In genomic region chr17:85621505-85622310, GRCm38 (mm10) we compare ENCODE assay signal across 9 mouse cellular contexts. TPM values are rescaled to one million over a fixed set of nuclear protein-coding genes. Genes with fewer than 3 reads are reported as not detected.
DNase-seq lines count a peak whose midpoint lies in the region; ATAC-seq and TF ChIP-seq lines count a peak whose summit lies in the region.
"Had no signal": no experiment of that assay in that cellular context is flagged by ENCODE, and none has a peak within 500 bp of the region (broad histone marks: within the 10 kb centered on the region; RNA-seq: fewer than 3 reads in every experiment).

No protein-coding gene starts in this region.

- ATAC-seq in lung, embryonic 14.5 days (ENCODE audit: insufficient read depth) = no peak
- no peak for ATAC-seq in limb, embryonic 13.5 days (ENCODE audit: low FRiP score, low read depth)

- intact Hi-C loops in left cerebral cortex, postnatal 14 days (cut with DNase I) = loop anchor here (5.0 kb wide), 2 partner anchors 66 to 134 kb away; partner anchors contain the start of gene Six2

- no peaks in the 10 kb centered on the region for H3K36me3 ChIP-seq in lung, embryonic 14.5 days (ENCODE audit: insufficient read depth)
- H3K36me3 ChIP-seq in forebrain, embryonic 10.5 days (replicated peaks) = peaks cover 9% of the 10 kb centered on the region; the same call in 1 of the 2 replicates
- H3K36me3 ChIP-seq in limb, embryonic 13.5 days = no peaks in the 10 kb centered on the region

- H3K4me2 ChIP-seq in lung, embryonic 14.5 days = peak overlapping the region; percentile 50
- peak overlapping the region; percentile 66 for H3K4me2 ChIP-seq in limb, embryonic 13.5 days (replicated peaks)

- H3K9ac ChIP-seq in lung, embryonic 14.5 days = no peak overlapping the region
- H3K9ac ChIP-seq in limb, embryonic 13.5 days = no peak overlapping the region

- H3K27ac ChIP-seq in lung, embryonic 14.5 days (ENCODE audit: low read depth) = no peak overlapping the region
- peak overlapping the region; percentile 95 for H3K27ac ChIP-seq in forebrain, embryonic 10.5 days
- H3K27ac ChIP-seq in limb, embryonic 13.5 days = no peak overlapping the region

- no peaks in the 10 kb centered on the region for H3K4me1 ChIP-seq in lung, embryonic 14.5 days (ENCODE audit: insufficient read depth)
- peaks cover 98% of the 10 kb centered on the region for H3K4me1 ChIP-seq in forebrain, embryonic 10.5 days
- H3K4me1 ChIP-seq in limb, embryonic 13.5 days = peaks cover 31% of the 10 kb centered on the region

- peak overlapping the region; percentile 17 for H3K4me3 ChIP-seq in lung, embryonic 14.5 days (ENCODE audit: low read depth, low read length)
- peak overlapping the region; percentile 76 for H3K4me3 ChIP-seq in forebrain, embryonic 10.5 days
- peak overlapping the region; percentile 37 for H3K4me3 ChIP-seq in limb, embryonic 13.5 days
- H3K4me3 ChIP-seq: myocyte had no signal

- H3K27me3 ChIP-seq in lung, embryonic 14.5 days (ENCODE audit: insufficient read depth, low read length) = peaks cover 100% of the 10 kb centered on the region
- peaks cover 100% of the 10 kb centered on the region for H3K27me3 ChIP-seq in forebrain, embryonic 10.5 days (ENCODE audit: poor library complexity, severe bottlenecking)
- H3K27me3 ChIP-seq in limb, embryonic 13.5 days = peaks cover 95% of the 10 kb centered on the region

- under 1% methylated on average over 67 of the region's 67 CpGs for WGBS in lung, embryonic 14.5 days
- WGBS in forebrain, embryonic 10.5 days = under 1% methylated on average over 67 of the region's 67 CpGs
- under 1% methylated on average over 67 of the region's 67 CpGs for WGBS in limb, embryonic 13.5 days

- no peaks in the 10 kb centered on the region for H3K9me3 ChIP-seq in lung, embryonic 14.5 days (ENCODE audit: low read depth, low read length)
- H3K9me3 ChIP-seq in forebrain, embryonic 10.5 days = no peaks in the 10 kb centered on the region
- no peaks in the 10 kb centered on the region for H3K9me3 ChIP-seq in limb, embryonic 13.5 days

- no peak for TF ChIP-seq CTCF in lung, embryonic 14.5 days (IDR thresholded peaks at IDR 0.05; ENCODE audit: low read depth)

- DNase-seq in lung, embryonic 14.5 days = no peak
- no peak for DNase-seq in lung, postnatal 4 days
- DNase-seq in forebrain, embryonic 10.5 days (ENCODE audit: extremely low spot score, low spot score) = peak; percentile 66
- DNase-seq in retina, postnatal 1 day = peak; percentile 68
- DNase-seq in right cerebral cortex, adult 2 months (ENCODE audit: low spot score in 2 of 2) = no peak
- no peak for DNase-seq in cerebellum, postnatal 36 days
- no peak for DNase-seq in left cerebral cortex, postnatal 14 days (ENCODE audit: low spot score in 2 of 2)

RNA-seq across cellular contexts. Expression of gene Six3, which starts 8.3 kb away (rescaled TPM):
- not detected in 2 replicates for polyA plus RNA-seq in lung, embryonic 14.5 days (2014; fragmentation: Nextera tagmentation; extraction: Ambion mirVana)
- 13.1 and 15.5 TPM in 2 replicates for polyA plus RNA-seq in forebrain, embryonic 10.5 days (2016; fragmentation: Nextera tagmentation; extraction: Ambion mirVana)
- polyA plus RNA-seq in limb, embryonic 13.5 days (2015; fragmentation: Nextera tagmentation; extraction: Ambion mirVana) = not detected in 2 replicates
- 1 to 10 TPM; 1.3 to 2.7 TPM for total RNA-seq in left cerebral cortex, postnatal 14 days (2021)
- polyA plus RNA-seq: myocyte had no signal

Comparison
In these comparisons a context has a peak if more than half of its experiments do, and no peak if none do; other contexts are left out.
1. DNase-seq: peak in forebrain, embryonic 10.5 days (single experiment) and retina, postnatal 1 day (single experiment); none in lung, embryonic 14.5 days (single experiment), lung, postnatal 4 days (0 of 2), right cerebral cortex, adult 2 months (0 of 2), cerebellum, postnatal 36 days (0 of 2) and left cerebral cortex, postnatal 14 days (0 of 2).
2. H3K4me3 ChIP-seq: peak in every context shown above with its lines; median percentile 76 in forebrain, embryonic 10.5 days; 37 in limb, embryonic 13.5 days; 17 in lung, embryonic 14.5 days.
3. RNA of gene Six3, which starts 8.3 kb away (polyA plus RNA-seq): 13.1 to 15.5 TPM in forebrain, embryonic 10.5 days; not detected in limb, embryonic 13.5 days and not detected in lung, embryonic 14.5 days; every median in the first group is over 10 times any median in the second.